ENCODE assay signal across 8 mouse cellular contexts in the genomic region with DNA sequence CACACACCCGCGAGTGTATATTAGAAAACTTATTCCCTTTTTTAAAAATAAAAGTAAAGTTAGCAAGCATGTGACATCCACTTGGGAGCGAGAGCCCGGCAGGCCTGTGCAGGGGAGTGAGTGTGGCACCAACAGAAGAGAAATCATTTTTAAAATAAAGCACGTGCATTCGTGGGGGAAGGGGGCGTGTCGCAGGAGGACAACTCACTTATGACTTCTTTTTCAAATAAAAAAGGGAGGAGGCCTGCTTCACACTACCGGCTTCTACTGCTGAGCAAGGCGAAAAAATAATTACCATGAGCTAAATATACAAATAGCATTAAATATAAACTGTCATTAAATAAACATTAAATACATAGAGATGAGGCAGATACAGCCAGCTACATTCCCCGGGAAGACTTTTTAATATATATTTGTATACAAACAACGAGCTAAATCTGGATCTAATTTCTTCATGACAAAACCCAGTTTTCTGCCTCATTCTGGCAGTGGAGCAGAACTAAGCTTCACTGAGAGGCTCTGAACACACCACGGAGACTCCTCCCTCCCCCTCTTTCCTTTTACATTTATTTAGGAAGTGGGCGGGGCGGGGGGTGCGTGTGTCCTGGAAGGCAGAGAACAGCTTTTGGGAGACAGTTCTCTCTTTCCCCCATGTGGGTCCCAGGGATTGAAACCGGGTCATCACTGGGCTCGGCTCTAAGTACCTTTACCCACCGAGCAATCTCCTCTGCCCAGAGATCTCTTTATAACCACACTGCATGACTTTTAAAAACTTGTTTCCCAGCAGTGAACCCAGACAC. TPM values are rescaled to one million over a fixed set of nuclear protein-coding genes. Genes with fewer than 3 reads are reported as not detected.
DNase-seq lines count a peak whose midpoint lies in the region; ATAC-seq and TF ChIP-seq lines count a peak whose summit lies in the region.

No protein-coding gene starts in this region.

- H3K9ac ChIP-seq in hindbrain, embryonic 11.5 days (ENCODE audit: low read depth, low read length) = no peak overlapping the region

- H3K4me1 ChIP-seq in bone marrow, adult 2 months (ENCODE audit: control insufficient read depth, insufficient read depth, low read length) = peaks cover 17% of the 10 kb centered on the region
- peaks cover 20% of the 10 kb centered on the region for H3K4me1 ChIP-seq in hindbrain, embryonic 11.5 days (replicated peaks; ENCODE audit: control insufficient read depth, insufficient read depth, low read length)

- TF ChIP-seq POLR2A in bone marrow, adult 2 months (IDR thresholded peaks at IDR 0.05; ENCODE audit: borderline replicate concordance, control insufficient read depth, low read depth, low read length) = no peak

- no peak overlapping the region for H3K4me3 ChIP-seq in bone marrow, adult 2 months (replicated peaks; ENCODE audit: control insufficient read depth, low read depth, low read length)
- no peak overlapping the region for H3K4me3 ChIP-seq in hindbrain, embryonic 11.5 days (ENCODE audit: low read depth, low read length)

- H3K4me2 ChIP-seq in hindbrain, embryonic 11.5 days (replicated peaks; ENCODE audit: low read depth, low read length) = peak overlapping the region; percentile 6; the same call in 1 of the 2 replicates

- intact Hi-C loops in left cerebral cortex, postnatal 4 days (cut with DNase I) = no loop called here

- H3K36me3 ChIP-seq in hindbrain, embryonic 11.5 days (ENCODE audit: control insufficient read depth, insufficient read depth, low read length) = no peaks in the 10 kb centered on the region

- ATAC-seq in hindbrain, embryonic 11.5 days (ENCODE audit: low FRiP score) = no peak
- ATAC-seq in megakaryocyte progenitor cell, adult 5-6 weeks (replicated peaks; ENCODE audit: poor library complexity) = peak; percentile 24

- 12% methylated on average over 19 of the region's 19 CpGs for WGBS in bone marrow, adult 2 months
- WGBS in hindbrain, embryonic 11.5 days = 47% methylated on average over 19 of the region's 19 CpGs

- no peaks in the 10 kb centered on the region for H3K9me3 ChIP-seq in hindbrain, embryonic 11.5 days (ENCODE audit: control insufficient read depth, low read length)

- no peaks in the 10 kb centered on the region for H3K27me3 ChIP-seq in hindbrain, embryonic 11.5 days (ENCODE audit: control insufficient read depth, insufficient read depth, low read length)

- peak overlapping the region; percentile 56 for H3K27ac ChIP-seq in bone marrow, adult 2 months (ENCODE audit: control insufficient read depth, insufficient read depth, low read depth, low read length, poor library complexity)
- no peak overlapping the region for H3K27ac ChIP-seq in hindbrain, embryonic 11.5 days (ENCODE audit: low read depth, low read length)

- TF ChIP-seq CTCF in bone marrow, adult 2 months (IDR thresholded peaks at IDR 0.05; ENCODE audit: control insufficient read depth, insufficient read depth, low read length) = no peak

- DNase-seq in embryo, embryonic 11 days = peak; percentile 73
- DNase-seq in embryo, embryonic 10 days (ENCODE audit: low spot score) = no peak
- DNase-seq in hindbrain, embryonic 11.5 days (ENCODE audit: low spot score) = peak; percentile 44
- DNase-seq in left cerebral cortex, postnatal 4 days = no peak
- DNase-seq in cerebellum, adult 9-10 months = no peak
- DNase-seq in adrenal gland, adult 2 months = no peak

RNA-seq across cellular contexts. Expression of gene Vgll4, which starts 53.7 kb away (rescaled TPM):
- polyA plus RNA-seq in bone marrow, adult 2 months (2011; ENCODE audit: insufficient read depth, insufficient read length, low replicate concordance, missing spikeins) = 5.4 and 9.9 TPM in 2 replicates
- polyA plus RNA-seq in hindbrain, embryonic 11.5 days (2014; fragmentation: Nextera tagmentation; extraction: Ambion mirVana) = 58.5 and 59.3 TPM in 2 replicates
- total RNA-seq in megakaryocyte progenitor cell, adult 5-6 weeks (2015) = 11.8 and 14.0 TPM in 2 replicates
- 23.1 and 28.5 TPM in 2 replicates for total RNA-seq in megakaryocyte progenitor cell, adult 5-6 weeks (2017)
- 10 to 100 TPM; 60.0 to 63.7 TPM for total RNA-seq in left cerebral cortex, postnatal 4 days (2021)
- 10 to 100 TPM; 57.5 to 76.3 TPM for total RNA-seq in adrenal gland, adult 2 months (2021)
- 55.2 and 60.2 TPM in 2 replicates for polyA plus RNA-seq in adrenal gland, adult 2 months (2012; rRNA removed)

Comparison
In these comparisons a context has a peak if more than half of its experiments do, and no peak if none do; other contexts are left out.
1. DNase-seq: peak in embryo, embryonic 11 days (single experiment) and hindbrain, embryonic 11.5 days (single experiment); none in embryo, embryonic 10 days (single experiment), left cerebral cortex, postnatal 4 days (single experiment), cerebellum, adult 9-10 months (single experiment) and adrenal gland, adult 2 months (single experiment).